Mouse (Mus musculus): ENCODE data around the gene Tyrp1.

The Tyrp1 gene

DNA sequence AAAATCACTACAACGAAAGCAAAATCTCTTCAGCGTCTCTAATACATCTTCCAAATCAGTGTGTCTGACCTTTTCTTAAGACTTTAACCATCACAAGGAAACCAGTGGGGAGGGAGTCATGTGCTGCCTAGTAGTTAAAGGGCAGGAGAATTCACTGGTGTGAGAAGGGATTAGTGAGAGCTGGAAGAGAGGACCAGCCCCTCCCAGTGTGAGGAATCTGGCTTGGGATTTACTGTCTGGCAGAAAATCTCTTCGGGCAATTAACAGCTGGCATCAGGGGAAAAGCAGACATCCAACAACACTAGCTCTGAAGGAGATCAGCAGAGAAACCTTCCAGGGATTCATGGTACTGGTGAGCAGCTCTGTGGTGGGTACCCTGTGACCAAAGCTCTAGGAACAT, at the start of gene Tyrp1:
Tyrp1 (plus strand) TSS at position 74 of the 400 bp plus-strand sequence.
- in situ Hi-C loops (cut with MboI; ENCODE audit: low sequenced_read_pairs): no loop called here

- in situ Hi-C loops (cut with MboI; ENCODE audit: low sequenced_read_pairs): no loop called here
Measured at GRCm38 (mm10) chr4:80788339-80788738, 45.6 kb upstream of the Tyrp1 start.

DNA sequence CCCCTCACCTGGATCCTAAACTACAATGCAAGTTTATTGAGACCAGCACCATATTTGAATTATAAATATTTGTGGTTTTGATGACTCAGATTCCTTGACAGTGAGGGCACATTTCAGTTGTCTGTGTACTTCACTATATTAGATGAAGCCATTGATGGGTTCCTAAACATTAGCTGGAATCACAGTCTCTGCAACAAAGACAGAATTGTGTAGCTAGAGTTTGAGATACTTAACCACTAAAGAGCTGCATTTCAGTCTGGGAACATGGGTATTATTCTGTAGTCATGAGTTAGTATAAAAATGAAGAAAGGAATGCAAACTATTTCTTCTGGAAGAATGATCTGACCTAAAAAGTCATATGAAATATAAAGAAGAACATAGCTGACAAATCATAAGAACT, 14.4 kb upstream of the Tyrp1 start:
- in situ Hi-C loops (cut with MboI; ENCODE audit: low sequenced_read_pairs): no loop called here

- in situ Hi-C loops (cut with MboI; ENCODE audit: low sequenced_read_pairs): no loop called here
Measured at GRCm38 (mm10) chr4:80821945-80822344, 12.0 kb upstream of the Tyrp1 start.

DNA sequence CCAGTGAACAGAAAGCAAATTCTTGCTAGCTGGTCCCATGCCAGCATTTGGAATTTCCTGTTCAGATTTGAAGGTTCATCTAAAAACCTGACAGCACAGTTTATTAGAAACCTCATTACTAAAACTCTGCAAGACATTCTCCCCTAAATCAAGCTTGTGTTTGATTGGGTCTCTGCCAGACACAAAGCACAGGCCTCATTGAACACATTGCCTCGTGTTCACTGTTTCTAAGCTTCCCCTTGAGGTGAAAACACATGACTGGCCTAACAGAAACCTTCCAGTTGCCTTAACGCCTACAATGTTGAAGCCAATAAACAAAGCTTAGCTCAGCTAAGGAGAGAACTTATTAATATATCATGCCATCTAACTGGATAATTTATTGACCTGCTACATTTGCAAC, 5.7 kb upstream of the Tyrp1 start:
- in situ Hi-C loops (cut with MboI; ENCODE audit: low sequenced_read_pairs): no loop called here

DNA sequence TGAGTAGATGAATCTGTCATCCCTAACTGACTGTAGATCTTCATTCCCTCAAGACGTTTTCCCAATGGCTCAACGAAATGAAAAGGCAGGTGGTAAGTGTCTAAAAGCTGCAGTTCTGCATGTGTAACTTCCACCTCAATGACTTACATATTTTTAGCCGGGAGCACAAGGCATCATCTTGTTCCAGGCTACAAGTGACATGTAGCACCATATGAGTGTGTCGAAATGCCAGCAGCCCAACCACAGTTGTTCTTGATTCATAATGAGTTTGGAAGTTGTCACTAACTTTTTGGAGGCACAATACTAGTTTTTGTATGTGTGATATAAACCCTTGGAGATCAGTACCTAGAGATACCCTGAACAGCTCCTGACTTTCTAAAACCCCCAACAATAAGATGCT, 5.4 kb downstream of the Tyrp1 start:
- in situ Hi-C loops (cut with MboI; ENCODE audit: low sequenced_read_pairs): no loop called here

DNA sequence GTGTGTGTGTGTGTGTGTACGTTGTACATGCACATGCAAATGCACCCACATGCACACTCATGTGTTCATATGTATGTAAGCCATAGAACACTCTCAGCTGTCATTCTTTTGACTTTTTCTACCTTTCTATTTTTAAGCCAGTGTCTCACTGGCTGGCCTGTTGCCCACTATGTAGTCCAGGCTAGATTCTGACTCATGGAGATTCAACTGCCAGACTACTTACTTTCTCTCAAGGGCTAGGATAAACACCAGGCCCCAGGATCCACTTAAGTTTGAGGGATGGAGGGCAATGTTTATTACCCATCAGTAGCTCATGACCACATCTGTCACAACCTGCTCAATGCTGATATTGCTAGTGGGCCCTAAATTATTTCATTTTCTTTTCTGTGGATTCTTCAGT, 8.1 kb downstream of the Tyrp1 start:
- in situ Hi-C loops (cut with MboI; ENCODE audit: low sequenced_read_pairs): no loop called here

- in situ Hi-C loops (cut with MboI; ENCODE audit: low sequenced_read_pairs): no loop called here
Measured at GRCm38 (mm10) chr4:80843752-80844151, 9.8 kb downstream of the Tyrp1 start.

DNA sequence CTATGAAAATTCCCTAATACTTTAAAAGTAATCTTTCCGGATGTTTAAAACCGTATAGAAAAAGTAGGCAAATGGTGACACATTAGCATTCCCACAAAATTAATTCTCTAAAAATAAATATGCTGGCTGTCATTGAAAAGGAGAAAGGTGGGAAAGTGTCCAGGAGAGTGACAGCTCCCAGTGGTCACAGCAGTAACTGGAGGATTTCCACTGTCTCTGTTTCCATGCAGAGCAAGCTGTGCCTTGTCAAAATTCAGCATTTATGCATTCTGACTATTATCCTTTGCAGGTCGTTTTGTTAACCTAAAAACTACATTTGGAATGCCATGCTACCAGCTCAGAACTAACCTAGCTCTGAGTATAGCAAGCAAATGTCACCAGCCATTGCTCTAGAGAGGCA, 12.1 kb downstream of the Tyrp1 start:
- in situ Hi-C loops (cut with MboI; ENCODE audit: low sequenced_read_pairs): no loop called here

- in situ Hi-C loops (cut with MboI; ENCODE audit: low sequenced_read_pairs): no loop called here
Measured at GRCm38 (mm10) chr4:80852590-80853425, 18.9 kb downstream of the Tyrp1 start.

DNA sequence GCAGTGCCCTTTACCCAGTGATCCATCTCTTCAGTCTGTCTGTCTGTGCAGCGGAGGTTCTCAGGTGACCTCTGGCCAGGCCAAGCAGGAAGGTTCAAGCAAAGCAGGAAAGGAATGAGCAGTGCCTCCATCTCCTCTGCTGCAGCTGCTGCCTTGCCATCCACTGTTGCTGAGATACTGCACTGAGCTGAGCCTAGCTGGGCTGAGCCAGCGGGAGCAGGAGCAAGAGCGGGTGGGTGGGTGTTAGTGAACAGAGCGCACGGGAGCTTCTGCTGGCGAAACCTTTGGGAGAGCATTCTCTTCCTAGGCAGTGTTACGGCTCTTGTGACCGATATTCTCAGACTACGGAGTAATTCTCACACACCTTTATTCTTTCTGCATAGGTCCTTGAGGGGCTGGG, 21.6 kb downstream of the Tyrp1 start:
- in situ Hi-C loops (cut with MboI; ENCODE audit: low sequenced_read_pairs): no loop called here

GRCm38 (mm10) chr4:80862962-80863361, 29.0 kb downstream of the Tyrp1 start:
- in situ Hi-C loops (cut with MboI; ENCODE audit: low sequenced_read_pairs): no loop called here

GRCm38 (mm10) chr4:80863906-80864305, 30.0 kb downstream of the Tyrp1 start:
- in situ Hi-C loops (cut with MboI; ENCODE audit: low sequenced_read_pairs): no loop called here

DNA sequence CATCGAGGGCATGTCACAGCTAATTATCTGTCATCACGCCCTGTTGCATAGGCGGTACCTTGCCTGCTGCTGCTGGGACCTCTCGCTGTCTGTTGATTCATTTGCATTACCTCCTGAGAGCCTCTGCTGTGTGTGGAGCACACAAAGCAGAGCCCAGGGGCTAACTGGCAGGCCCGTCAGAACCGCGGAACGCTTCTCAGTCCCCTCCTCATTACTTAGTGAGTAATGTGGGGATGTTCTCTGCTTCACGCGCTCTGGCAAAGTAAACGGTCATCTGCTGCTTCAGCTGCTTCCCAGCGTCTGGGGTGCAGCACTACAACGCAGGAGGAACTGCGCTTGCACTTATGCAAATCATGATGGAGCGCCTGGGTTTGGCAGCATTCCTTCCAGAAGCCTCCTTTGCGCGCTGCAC, 30.6 kb downstream of the Tyrp1 start:
- in situ Hi-C loops (cut with MboI; ENCODE audit: low sequenced_read_pairs): no loop called here

GRCm38 (mm10) chr4:80866065-80866464, 32.1 kb downstream of the Tyrp1 start:
- in situ Hi-C loops (cut with MboI; ENCODE audit: low sequenced_read_pairs): no loop called here

DNA sequence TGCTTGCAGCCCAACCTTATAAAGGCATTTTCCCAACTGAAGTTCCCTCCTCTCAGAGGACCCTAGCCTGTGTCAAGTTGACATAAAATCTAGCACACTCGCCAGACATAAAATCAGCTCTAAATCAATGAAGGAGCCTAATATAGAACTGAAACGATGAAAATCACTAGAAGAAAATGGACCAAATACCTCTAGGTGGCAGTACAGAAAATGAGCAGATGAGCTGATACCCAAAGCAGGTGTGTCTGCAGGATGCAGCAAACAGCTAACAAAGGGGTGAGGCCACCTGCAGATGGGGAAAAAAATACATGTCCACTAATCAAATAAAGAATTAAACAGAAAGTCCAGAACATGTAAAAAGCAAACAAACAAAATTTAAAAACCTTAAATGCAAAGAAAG, 35.7 kb downstream of the Tyrp1 start:
- in situ Hi-C loops (cut with MboI; ENCODE audit: low sequenced_read_pairs): no loop called here

DNA sequence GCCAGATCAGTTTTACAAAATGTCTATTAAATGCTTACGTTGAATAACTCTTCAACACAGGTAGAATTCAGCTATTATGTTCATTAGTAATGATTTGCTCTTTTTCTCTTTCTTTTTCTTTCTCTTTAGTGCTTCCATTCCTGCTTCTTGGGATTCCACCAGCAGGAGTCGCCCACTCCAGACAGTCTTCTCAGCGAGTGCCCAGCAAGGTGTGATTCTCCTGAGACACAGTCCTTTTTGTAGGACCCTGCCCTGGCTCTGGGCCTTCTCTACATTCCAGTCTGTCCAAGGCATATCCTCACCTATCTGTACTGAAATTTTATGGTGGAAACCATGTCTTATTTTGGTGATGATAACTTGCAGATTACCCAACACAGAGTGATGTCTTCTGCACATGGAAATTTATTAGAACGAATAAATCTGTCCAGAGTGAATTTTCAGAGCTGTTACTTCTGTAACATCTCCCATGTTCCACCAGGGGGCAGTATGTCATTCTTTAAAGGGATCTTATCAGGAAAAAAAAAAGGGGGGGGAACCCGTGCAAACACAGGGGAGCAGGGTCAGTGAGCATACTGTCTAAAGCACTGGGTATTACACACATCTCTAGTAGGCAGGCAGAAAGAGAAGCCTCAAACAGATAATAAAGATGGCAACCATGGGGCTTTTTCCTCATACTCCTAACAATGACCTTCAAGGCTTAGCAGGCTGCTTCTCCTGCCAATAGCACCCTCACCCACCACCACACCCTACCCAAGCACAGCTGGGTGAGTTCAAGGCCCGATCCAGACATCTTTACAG, 39.1 kb downstream of the Tyrp1 start:
- in situ Hi-C loops (cut with MboI; ENCODE audit: low sequenced_read_pairs): no loop called here

- in situ Hi-C loops (cut with MboI; ENCODE audit: low sequenced_read_pairs): no loop called here
Measured at GRCm38 (mm10) chr4:80874121-80874859, 40.4 kb downstream of the Tyrp1 start.

GRCm38 (mm10) chr4:80875055-80875454, 41.1 kb downstream of the Tyrp1 start:
- in situ Hi-C loops (cut with MboI; ENCODE audit: low sequenced_read_pairs): no loop called here

- in situ Hi-C loops (cut with MboI; ENCODE audit: low sequenced_read_pairs): no loop called here
Measured at GRCm38 (mm10) chr4:80881996-80882599, 48.2 kb downstream of the Tyrp1 start.

GRCm38 (mm10) chr4:80886631-80887030, 52.7 kb downstream of the Tyrp1 start:
- in situ Hi-C loops (cut with MboI; ENCODE audit: low sequenced_read_pairs): no loop called here

All from CH12F3 (cell line).